Mouse (Mus musculus): ENCODE data around the gene Polr3h. TPM values are rescaled to one million over a fixed set of nuclear protein-coding genes. Genes with fewer than 3 reads are reported as not detected.

Polr3h gene
- polyA plus RNA-seq, 1 experiment = 52.6 TPM

GRCm38 (mm10) chr15:81904939-81905338 lies 21.1 kb downstream of the Polr3h start:
- TF ChIP-seq FLI1 (IDR thresholded peaks at IDR 0.05; ENCODE audit: low read length) (no peak), GATA1 (IDR thresholded peaks at IDR 0.05; ENCODE audit: borderline replicate concordance, low read length) (no peak)
- peaks cover 97% of the 10 kb centered on the region for H3K36me3 ChIP-seq (replicated peaks; ENCODE audit: low read length)

DNA sequence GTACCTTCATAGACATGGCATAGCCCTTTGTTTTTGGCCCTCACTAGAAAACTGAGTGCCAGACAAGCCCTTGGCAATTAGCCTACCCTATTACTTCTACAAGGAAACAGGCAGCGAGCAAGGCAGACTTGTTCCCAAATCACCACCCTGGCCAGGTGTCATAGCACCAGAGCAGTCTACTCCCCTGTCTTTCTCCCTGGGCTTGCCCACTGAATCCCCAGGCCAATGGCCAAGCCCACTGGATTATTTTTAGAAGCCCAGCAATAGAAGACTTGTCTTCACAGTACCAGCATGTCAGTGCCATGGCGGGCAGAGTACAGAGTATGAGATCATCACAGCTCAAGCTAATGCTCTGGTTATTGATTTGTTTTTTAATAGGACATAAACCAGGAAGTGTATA lies 27.3 kb downstream of the Polr3h start:
- TF ChIP-seq FLI1 (IDR thresholded peaks at IDR 0.05; ENCODE audit: low read length) (no peak), GATA1 (IDR thresholded peaks at IDR 0.05; ENCODE audit: borderline replicate concordance, low read length) (no peak)
- Histone ChIP-seq H3K4me3 (replicated peaks) (no peak overlapping the region), H3K36me3 (replicated peaks; ENCODE audit: low read length) (peaks cover 94% of the 10 kb centered on the region), H3K27me3 (replicated peaks) (no peaks in the 10 kb centered on the region), H3K9me3 (no peaks in the 10 kb centered on the region), H3K4me1 (peaks cover 12% of the 10 kb centered on the region)

More at GRCm38 (mm10) chr15:81904939-81905338, 21.1 kb downstream of the Polr3h start:
- no peak overlapping the region for H3K4me3 ChIP-seq (replicated peaks)
- no peaks in the 10 kb centered on the region for H3K9me3 ChIP-seq
- peaks cover 9% of the 10 kb centered on the region for H3K4me1 ChIP-seq
- no peaks in the 10 kb centered on the region for H3K27me3 ChIP-seq (replicated peaks)

DNA sequence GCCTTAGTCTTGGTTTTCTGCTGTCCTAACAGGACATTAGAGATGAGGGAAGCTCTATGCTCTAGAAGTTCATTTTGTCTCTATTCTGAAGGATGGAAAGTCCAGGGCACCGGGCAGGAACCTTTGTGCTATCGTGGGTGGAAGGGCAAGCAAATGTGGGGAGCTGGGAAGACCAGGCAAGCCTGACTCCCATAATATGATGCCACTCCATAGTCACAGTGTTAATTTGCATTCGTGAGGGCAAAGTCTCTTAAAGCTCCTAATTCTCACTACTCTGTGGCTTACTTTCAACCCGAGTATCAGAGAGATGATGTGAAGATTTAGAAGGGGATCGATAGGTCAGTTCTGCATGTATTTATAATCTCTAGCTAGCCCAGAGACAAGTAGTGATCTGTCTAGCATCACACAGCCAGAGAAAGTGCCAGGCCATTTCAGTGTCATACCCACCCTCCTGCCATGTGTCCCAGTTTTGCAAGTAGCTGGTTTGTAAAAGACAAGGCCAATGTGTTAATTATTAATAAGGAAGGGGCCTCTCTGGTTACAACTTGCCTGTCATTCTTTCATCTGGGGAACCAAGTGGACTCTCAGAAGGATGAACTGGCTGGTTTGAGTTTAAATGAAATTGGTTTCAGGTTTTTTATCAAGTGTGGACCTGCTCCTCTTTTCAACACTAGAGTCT lies 28.3 kb downstream of the Polr3h start:
- Histone ChIP-seq H3K36me3 (replicated peaks; ENCODE audit: low read length) (peaks cover 92% of the 10 kb centered on the region), H3K27me3 (replicated peaks) (no peaks in the 10 kb centered on the region), H3K4me1 (peaks cover 18% of the 10 kb centered on the region), H3K9me3 (no peaks in the 10 kb centered on the region), H3K4me3 (replicated peaks) (no peak overlapping the region)
- no peak for TF ChIP-seq GATA1 (IDR thresholded peaks at IDR 0.05; ENCODE audit: borderline replicate concordance, low read length)
- no peak for TF ChIP-seq FLI1 (IDR thresholded peaks at IDR 0.05; ENCODE audit: low read length)

DNA sequence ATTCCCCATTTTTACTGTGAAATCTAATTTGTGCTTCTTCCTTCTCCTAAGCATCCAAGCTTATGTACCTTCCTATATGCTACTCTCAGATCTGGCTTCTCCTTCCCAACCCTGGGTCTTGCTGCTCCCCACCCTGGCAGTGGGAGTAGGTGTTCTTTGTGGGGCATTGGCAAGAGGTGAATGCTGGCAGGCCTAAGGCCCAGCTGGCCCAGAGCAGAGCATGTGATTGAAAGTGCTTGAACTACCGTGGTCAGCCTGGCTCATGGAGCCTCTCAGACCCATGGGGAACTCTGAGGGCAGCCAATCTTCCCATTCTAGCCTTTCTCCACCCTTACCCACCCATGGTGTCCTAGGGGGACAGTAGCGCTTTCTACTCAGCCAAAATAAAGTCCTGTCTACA lies 29.6 kb downstream of the Polr3h start:
- Histone ChIP-seq H3K4me1 (peaks cover 32% of the 10 kb centered on the region), H3K36me3 (replicated peaks; ENCODE audit: low read length) (peaks cover 88% of the 10 kb centered on the region), H3K4me3 (replicated peaks) (no peak overlapping the region), H3K9me3 (no peaks in the 10 kb centered on the region), H3K27me3 (replicated peaks) (no peaks in the 10 kb centered on the region)
- TF ChIP-seq FLI1 (IDR thresholded peaks at IDR 0.05; ENCODE audit: low read length) (no peak), GATA1 (IDR thresholded peaks at IDR 0.05; ENCODE audit: borderline replicate concordance, low read length) (no peak)

- no peaks in the 10 kb centered on the region for H3K9me3 ChIP-seq
- H3K27me3 ChIP-seq (replicated peaks) = no peaks in the 10 kb centered on the region
- TF ChIP-seq GATA1 (IDR thresholded peaks at IDR 0.05; ENCODE audit: borderline replicate concordance, low read length) (no peak), FLI1 (IDR thresholded peaks at IDR 0.05; ENCODE audit: low read length) (no peak)
- peaks cover 40% of the 10 kb centered on the region for H3K4me1 ChIP-seq
- peaks cover 90% of the 10 kb centered on the region for H3K36me3 ChIP-seq (replicated peaks; ENCODE audit: low read length)
- no peak overlapping the region for H3K4me3 ChIP-seq (replicated peaks)
These were observed 32.0 kb downstream of the Polr3h start for GRCm38 (mm10) chr15:81894002-81894401.

DNA sequence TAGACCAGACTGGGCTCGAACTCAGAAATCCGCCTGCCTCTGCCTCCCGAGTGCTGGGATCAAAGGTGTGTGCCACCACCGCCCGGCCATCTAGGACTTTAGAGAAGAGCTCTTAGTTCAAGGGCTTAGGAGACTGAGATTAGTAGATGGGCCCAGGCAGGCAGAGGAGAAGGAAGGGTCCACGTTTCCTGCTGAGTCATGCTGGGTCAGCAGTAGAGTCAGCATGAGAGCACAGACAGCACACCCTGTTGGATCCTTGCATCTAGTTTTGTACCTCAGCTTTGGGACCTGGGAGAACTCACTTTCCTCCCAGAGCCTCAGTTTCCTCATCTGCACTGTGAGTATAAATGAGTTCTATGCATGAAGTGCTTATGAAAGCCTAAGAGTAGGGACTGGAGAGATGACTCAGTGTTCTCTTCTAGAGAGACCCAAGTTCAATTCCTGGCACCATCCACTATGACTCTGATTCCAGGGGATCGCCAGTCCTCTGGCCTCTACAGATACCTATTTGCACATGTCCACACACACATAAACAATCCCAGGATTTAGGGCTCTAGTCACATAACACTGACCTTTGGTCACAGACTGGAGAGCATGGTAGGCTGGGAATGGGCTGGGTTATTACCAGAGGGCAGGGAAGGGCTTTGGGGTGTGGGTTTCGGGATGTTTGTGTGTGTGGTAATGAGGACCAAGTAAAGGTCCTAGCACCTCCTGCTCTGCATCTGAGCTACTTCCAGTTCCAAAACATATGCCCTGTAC lies 34.0 kb downstream of the Polr3h start:
- TF ChIP-seq FLI1 (IDR thresholded peaks at IDR 0.05; ENCODE audit: low read length) = no peak
- no peak for TF ChIP-seq GATA1 (IDR thresholded peaks at IDR 0.05; ENCODE audit: borderline replicate concordance, low read length)
- peak overlapping the region; percentile 73 for H3K4me3 ChIP-seq (replicated peaks)
- peaks cover 88% of the 10 kb centered on the region for H3K36me3 ChIP-seq (replicated peaks; ENCODE audit: low read length)

GRCm38 (mm10) chr15:81891140-81891802 lies 34.8 kb downstream of the Polr3h start:
- Histone ChIP-seq H3K4me1 (peaks cover 55% of the 10 kb centered on the region), H3K4me3 (replicated peaks) (no peak overlapping the region), H3K27me3 (replicated peaks) (no peaks in the 10 kb centered on the region), H3K9me3 (no peaks in the 10 kb centered on the region), H3K36me3 (replicated peaks; ENCODE audit: low read length) (peaks cover 86% of the 10 kb centered on the region)
- TF ChIP-seq GATA1 (IDR thresholded peaks at IDR 0.05; ENCODE audit: borderline replicate concordance, low read length) (no peak), FLI1 (IDR thresholded peaks at IDR 0.05; ENCODE audit: low read length) (no peak)

More for the DNA sequence above, 34.0 kb downstream of the Polr3h start:
- Histone ChIP-seq H3K9me3 (no peaks in the 10 kb centered on the region), H3K4me1 (peaks cover 48% of the 10 kb centered on the region), H3K27me3 (replicated peaks) (no peaks in the 10 kb centered on the region)

GRCm38 (mm10) chr15:81889175-81889574 lies 36.9 kb downstream of the Polr3h start:
- Histone ChIP-seq H3K27me3 (replicated peaks) (no peaks in the 10 kb centered on the region), H3K9me3 (no peaks in the 10 kb centered on the region)
- TF ChIP-seq GATA1 (IDR thresholded peaks at IDR 0.05; ENCODE audit: borderline replicate concordance, low read length) (no peak), FLI1 (IDR thresholded peaks at IDR 0.05; ENCODE audit: low read length) (no peak)

GRCm38 (mm10) chr15:81886795-81887550 lies 39.1 kb downstream of the Polr3h start:
- H3K9me3 ChIP-seq = no peaks in the 10 kb centered on the region
- H3K27me3 ChIP-seq (replicated peaks) = no peaks in the 10 kb centered on the region
- H3K36me3 ChIP-seq (replicated peaks; ENCODE audit: low read length) = peaks cover 80% of the 10 kb centered on the region
- peaks cover 50% of the 10 kb centered on the region for H3K4me1 ChIP-seq
- H3K4me3 ChIP-seq (replicated peaks) = no peak overlapping the region
- TF ChIP-seq GATA1 (IDR thresholded peaks at IDR 0.05; ENCODE audit: borderline replicate concordance, low read length) (no peak), FLI1 (IDR thresholded peaks at IDR 0.05; ENCODE audit: low read length) (no peak)

More at GRCm38 (mm10) chr15:81889175-81889574, 36.9 kb downstream of the Polr3h start:
- Histone ChIP-seq H3K4me1 (peaks cover 64% of the 10 kb centered on the region), H3K4me3 (replicated peaks) (no peak overlapping the region), H3K36me3 (replicated peaks; ENCODE audit: low read length) (peaks cover 81% of the 10 kb centered on the region)

Data from megakaryocyte, embryonic 14.5 days (primary cell).